Mouse (Mus musculus) MEL (cell line): ENCODE data around the gene Pld1.

Experiments used
- CHD2 ChIP-seq: IDR thresholded peaks from 2 replicates; pipeline ENCODE4 v1.6.1; 2011; ENCODE audit warnings: low read length, improper control_type of control experiment
- CTCF ChIP-seq, 3 experiments: IDR thresholded peaks in 2 of 3; conservative IDR thresholded peaks in 1 of 3; 2 replicates each; pipeline ENCODE4 v1.5.1; 2011 to 2012; ENCODE audit warnings: low read length in 3 of 3, low read depth in 2 of 3, mild to moderate bottlenecking in 2 of 3, improper control_type of control experiment in 1 of 3, inconsistent platforms in 1 of 3, mixed read lengths in 1 of 3, moderate library complexity in 1 of 3; ENCODE audit not compliant: control insufficient read depth in 1 of 3, insufficient read depth in 1 of 3, poor library complexity in 1 of 3, severe bottlenecking in 1 of 3
- GATA1 ChIP-seq: IDR thresholded peaks from 2 replicates; pipeline ENCODE4 v1.6.1; 2011; ENCODE audit warnings: low read depth, low read length, improper control_type of control experiment

- TF ChIP-seq CTCF (IDR thresholded peaks at IDR 0.05 in 2 of 3, conservative IDR thresholded peaks at IDR 0.05 in 1 of 3; ENCODE audit: control insufficient read depth in 1 of 3, insufficient read depth in 1 of 3, low read depth in 2 of 3, low read length in 3 of 3, poor library complexity in 1 of 3, severe bottlenecking in 1 of 3) = no peak
- no peak for TF ChIP-seq GATA1
- no peak for TF ChIP-seq CHD2
Measured at GRCm38 (mm10) chr3:27963795-27964201, 25.3 kb downstream of the Pld1 start.
